Mouse (Mus musculus): ENCODE results near the gene Mroh8.
"Not testable (repeated sequence)": the region's sequence is repeated elsewhere in the genome, so short reads cannot be mapped to it uniquely, and the experiment has no call there.

The Mroh8 gene

GRCm38 (mm10) chr2:157288996-157289395 is 9.6 kb upstream of the Mroh8 start:
- no peak for DNase-seq (ENCODE audit: low spot score in 2 of 2)

DNA sequence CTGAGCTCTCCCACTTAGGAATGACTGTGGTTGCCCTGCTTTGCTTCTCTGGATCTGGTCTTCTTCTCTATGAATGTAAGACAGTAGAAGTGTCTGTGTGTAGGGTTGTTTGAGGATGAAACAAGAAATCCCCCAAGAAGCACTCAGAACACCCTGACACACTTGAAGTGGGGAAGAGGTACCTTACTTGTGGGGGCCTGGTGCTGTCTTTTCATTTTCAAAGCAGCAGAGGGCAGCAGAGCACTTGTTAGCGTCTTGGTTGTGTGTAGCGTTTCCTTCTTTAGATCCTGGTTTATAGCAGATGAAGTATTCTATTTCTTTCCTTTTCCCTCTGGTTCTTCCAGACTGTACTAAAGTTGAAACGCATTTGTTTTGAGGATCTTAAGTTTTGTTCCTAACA is 8.2 kb upstream of the Mroh8 start:
- DNase-seq (ENCODE audit: low spot score in 2 of 2), result peak; percentile 13 to 25

DNA sequence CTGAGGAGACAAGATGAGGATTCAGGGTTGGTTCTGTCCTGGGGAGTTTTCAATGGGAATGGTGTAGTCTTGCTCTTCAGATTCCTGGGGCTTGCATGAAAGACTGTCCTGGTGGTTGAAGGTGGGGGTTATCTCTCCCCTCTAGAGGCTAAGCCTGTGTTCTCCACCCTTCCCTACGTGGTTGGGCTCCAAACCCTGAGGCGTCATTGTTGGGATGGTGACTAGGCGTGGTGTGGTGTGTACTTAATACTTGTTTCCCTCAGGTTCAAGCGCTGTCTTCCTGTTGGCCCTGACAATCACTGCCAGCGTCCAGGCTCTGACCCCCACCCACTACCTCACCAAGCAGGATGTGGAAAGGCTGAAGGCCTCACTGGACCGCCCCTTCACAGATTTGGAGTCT is 4.0 kb upstream of the Mroh8 start:
- no peak for DNase-seq (ENCODE audit: low spot score in 2 of 2)

DNA sequence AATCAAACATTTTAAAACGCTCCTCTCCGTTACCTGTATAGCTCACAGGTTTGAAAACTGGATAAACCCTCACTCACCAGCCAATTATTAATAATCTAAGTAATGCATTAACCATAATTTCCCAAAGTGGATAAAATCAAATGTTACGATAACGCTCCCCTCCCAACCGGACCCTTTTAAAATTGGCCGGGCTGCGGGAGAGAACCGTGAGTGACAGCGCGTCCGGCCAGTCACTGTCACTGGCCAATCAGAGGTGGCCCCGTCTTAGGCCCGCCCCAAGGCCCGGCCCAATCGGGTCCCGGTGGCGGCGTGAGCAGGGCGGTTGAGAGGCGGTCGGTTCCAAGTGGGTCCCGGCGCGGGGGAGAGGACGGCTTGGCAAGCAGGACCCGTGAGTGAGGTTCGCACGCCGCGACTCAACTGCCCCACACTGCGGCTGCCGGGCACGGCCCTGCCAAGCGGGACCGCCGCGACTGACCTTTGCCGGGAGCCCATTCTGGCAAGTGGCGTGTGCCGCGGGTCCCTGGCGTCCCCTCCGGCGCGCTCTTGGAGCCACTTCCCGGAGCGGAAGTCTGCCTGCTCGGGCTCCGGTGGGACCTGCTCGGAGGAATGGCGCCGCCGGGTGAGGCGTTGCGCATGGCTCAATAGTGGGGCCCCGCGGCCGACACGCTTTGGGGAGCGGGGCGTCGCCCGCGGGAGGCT is 483 bp downstream of the Mroh8 start, which contains the start of gene Rpn2:
Gene Rpn2, plus strand, starts transcription at position 301 of the 699 bp plus-strand sequence.
- DNase-seq (ENCODE audit: low spot score in 2 of 2), result peak; percentile 94

DNA sequence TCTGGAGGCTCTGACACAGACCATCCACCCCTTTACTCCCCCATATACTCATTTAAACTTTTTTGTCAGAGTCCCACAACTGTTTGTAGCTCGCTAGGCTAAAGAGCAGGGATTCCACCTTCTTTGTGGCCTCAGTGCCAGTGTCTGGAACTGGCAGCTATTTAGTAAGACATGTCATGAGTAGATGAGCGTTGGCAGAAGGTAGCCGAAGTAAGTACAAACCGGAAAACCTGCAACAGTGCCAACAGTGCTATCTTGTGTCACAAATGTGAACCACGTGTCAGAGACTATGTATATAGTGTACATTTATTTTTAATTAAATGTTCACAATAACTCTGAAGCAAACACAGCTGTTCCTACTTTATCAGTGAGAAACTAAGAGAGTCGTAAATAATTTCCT is 15.5 kb downstream of the Mroh8 start:
- DNase-seq (ENCODE audit: low spot score in 2 of 2), result no peak

- no peak for DNase-seq (ENCODE audit: low spot score in 2 of 2)
These were observed 16.2 kb downstream of the Mroh8 start for GRCm38 (mm10) chr2:157263101-157263500.

GRCm38 (mm10) chr2:157262506-157262905 is 16.8 kb downstream of the Mroh8 start:
- DNase-seq (ENCODE audit: low spot score in 2 of 2), result no peak

DNA sequence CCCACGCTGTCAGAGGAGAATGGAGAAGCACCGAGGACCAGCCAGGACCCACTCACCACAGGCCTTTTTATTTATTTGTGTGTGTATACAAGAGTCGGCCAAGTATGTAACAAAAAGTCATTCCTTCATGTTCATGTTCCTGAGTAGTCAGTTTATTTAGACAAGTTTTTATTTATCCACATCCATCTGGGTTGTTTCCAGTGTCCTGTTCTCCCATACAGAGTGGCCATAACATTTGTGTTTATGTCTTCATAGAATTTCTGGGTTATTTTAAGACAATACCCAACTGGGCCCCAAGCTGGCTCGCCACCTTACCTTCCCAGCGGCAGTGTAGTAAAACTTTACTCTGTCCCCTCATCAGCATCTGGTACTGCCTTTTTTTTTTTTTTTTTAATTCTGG is 17.4 kb downstream of the Mroh8 start:
- DNase-seq (ENCODE audit: low spot score in 2 of 2), result no peak

DNA sequence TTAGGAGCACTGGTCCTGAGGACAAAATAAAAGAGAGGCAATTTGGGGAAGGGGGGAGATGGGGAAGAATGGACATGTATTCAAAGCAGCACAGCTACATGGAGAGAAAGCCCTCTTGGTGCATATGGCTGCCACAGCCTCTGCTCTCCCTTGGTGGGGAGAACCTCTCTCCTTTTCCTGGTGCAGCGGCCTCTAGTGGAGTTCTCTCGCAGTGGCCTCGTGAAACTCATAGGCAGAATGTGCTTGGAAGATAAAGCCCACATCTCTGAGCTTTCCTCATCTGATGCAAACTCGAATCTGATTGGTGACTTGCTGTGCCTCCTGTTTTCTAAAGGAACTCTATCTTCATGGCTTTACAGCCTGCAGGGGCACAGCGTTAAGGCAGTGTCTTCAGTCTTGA is 19.6 kb downstream of the Mroh8 start:
- DNase-seq (ENCODE audit: low spot score in 2 of 2), result peak; percentile 17 to 30

DNA sequence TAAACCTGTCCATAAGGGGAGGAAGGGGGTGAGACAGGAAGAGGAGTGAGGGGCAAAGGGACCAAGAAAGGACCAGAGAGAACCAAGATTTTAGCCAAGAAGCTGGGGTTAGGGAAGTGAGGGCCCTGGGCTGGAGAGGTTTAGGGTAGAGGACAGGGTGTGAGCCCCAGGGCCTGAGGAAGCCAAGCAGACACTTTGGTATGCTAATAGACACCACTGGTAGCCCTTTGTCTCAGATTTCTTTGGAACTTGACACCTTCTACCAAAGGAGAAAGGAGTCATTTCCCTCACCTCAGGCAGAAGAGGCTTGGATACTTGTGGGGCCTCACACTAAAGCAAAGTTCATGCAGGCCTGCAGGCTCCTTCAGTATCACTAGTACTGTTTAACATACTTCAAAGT is 31.2 kb downstream of the Mroh8 start:
- no peak for DNase-seq (ENCODE audit: low spot score in 2 of 2)

GRCm38 (mm10) chr2:157245603-157246002 is 33.7 kb downstream of the Mroh8 start:
- no peak for DNase-seq (ENCODE audit: low spot score in 2 of 2)

GRCm38 (mm10) chr2:157245001-157245400 is 34.3 kb downstream of the Mroh8 start:
- no peak for DNase-seq (ENCODE audit: low spot score in 2 of 2)

DNA sequence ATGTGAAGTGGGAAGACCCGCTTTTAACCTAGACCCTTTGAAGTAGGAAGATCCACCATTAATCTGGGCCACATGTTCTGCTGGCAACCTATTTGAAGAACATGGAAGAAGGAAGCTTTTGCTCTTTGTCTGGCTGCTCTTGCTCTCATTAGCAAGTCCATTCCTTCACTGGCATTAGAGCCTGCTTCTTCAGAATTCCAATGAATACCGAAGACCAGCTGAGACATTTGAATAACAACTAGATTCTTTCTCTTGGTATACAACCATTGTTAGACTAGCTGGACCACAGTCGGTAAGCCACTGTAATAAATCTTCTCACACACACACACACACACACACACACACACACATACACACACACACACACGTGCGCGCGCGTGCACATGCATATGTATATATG is 43.4 kb downstream of the Mroh8 start:
- no peak for DNase-seq (ENCODE audit: low spot score in 2 of 2)

DNA sequence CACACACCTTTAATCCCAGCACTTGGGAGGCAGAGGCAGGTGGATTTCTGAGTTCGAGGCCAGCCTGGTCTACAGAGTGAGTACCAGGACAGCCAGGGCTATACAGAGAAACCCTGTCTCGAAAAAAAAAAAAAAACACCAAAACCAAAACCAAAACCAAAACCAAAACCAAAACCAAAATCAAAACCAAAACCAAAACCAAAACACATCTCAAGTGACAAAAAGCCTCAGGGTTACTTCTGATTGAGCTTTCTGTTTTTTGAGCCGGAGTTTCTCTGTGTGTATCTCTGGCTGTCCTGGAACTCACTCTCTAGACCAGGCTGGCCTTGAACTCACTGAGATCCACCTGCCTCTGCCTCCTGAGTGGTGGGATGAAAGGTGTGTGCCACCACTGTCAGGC is 57.4 kb downstream of the Mroh8 start:
- DNase-seq (ENCODE audit: low spot score in 2 of 2), result not testable (repeated sequence)

- DNase-seq (ENCODE audit: low spot score in 2 of 2), result no peak
These were observed 59.2 kb downstream of the Mroh8 start for GRCm38 (mm10) chr2:157220108-157220507.

- no peak for DNase-seq (ENCODE audit: low spot score in 2 of 2)
These were observed 67.6 kb downstream of the Mroh8 start for GRCm38 (mm10) chr2:157211731-157212130.

GRCm38 (mm10) chr2:157204366-157205218 is 74.8 kb downstream of the Mroh8 start, which contains the start of gene Rbl1:
TSS of gene Rbl1 (minus strand) at chr2:157204534.
- DNase-seq (ENCODE audit: low spot score in 2 of 2), result peak; percentile 72 to 81

DNA sequence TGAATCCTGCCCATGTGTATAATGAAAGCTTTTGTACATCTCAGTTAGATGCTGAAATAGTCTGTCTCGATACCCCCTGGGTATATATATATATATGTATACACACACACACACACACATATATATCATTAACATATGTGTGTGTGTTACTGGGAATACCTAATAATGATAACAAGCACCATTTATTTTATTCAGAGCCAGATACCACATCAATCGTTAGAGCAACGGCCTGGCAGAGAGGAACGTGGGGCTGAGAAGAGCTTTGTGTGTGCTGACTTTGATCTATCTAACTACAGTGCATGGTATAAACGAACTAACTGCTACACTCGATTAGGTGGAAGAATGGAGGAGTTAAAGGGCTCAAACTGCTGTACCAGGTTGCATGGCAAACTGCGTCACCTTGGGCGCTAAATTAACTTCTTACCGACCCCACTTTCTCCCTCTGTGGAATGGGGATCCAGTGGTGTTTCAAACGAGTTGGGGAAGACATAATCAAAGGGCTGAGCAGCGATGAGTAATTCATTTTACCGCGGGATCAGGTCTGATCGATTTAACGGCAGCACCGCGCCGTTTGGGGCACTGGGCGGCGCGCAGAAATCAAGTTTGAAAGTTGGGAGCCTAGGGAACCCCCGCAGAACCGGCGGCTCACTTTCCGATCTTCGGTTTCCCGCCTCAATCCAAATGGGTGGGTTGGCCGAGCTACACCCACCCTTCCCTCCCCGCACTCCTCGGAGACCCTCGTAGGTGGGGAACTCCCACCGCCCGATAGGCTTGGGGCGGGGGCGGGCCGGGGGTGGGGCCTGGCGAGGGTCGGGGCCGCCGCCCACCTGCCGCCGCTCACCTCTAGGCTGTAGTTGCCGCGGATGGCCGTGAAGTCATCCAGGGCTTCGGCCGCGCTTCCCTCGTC is 75.6 kb downstream of the Mroh8 start:
- DNase-seq (ENCODE audit: low spot score in 2 of 2), result no peak

GRCm38 (mm10) chr2:157203026-157203425 is 76.3 kb downstream of the Mroh8 start:
- no peak for DNase-seq (ENCODE audit: low spot score in 2 of 2)

DNA sequence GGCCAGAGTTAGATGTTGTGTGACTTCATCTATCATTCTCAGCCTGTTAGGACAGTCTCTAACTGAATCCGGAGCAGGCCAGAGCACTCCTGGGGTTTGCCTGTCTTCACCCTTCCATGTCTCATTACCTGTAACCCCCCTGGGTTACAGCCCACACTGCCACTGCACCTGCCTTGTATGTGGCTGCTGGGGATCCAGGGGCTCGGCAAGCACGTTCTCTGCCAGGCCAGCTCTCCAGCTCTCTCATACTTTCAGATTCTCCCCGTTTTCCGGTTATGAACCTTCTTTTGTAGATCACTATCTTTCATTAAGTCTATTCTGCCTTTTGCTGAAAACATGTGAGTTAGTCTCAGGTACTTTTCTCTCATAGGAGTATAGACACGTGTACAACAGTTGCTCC is 77.0 kb downstream of the Mroh8 start:
- DNase-seq (ENCODE audit: low spot score in 2 of 2), result no peak

GRCm38 (mm10) chr2:157201081-157201830 is 78.1 kb downstream of the Mroh8 start:
- no peak for DNase-seq (ENCODE audit: low spot score in 2 of 2)
